Mouse (Mus musculus) midbrain, postnatal 0 days (tissue): ENCODE data around the gene Chrnb1. TPM values are rescaled to one million over a fixed set of nuclear protein-coding genes. Genes with fewer than 3 reads are reported as not detected.

Source experiments
- ATAC-seq: fragments of 200-750 bp; cut with Nextera tagmentation; 2 replicates; pipeline ENCODE4 v1.8.0; 2017; ENCODE audit warnings: moderate number of reproducible peaks, mild to moderate bottlenecking, moderate TSS enrichment, moderate library complexity; ENCODE audit not compliant: low FRiP score
- DNase-seq: peaks from one replicate; pipeline ENCODE4 v3.0.0-alpha.2; 2015; ENCODE audit warnings: low spot score
- H3K27ac ChIP-seq: fragments of 300-500 bp; sonication (generic); 2 replicates; pipeline ENCODE4 v1.5.1; 2014; ENCODE audit warnings: low read depth, mild to moderate bottlenecking, low read length, mixed read lengths
- H3K27me3 ChIP-seq: fragments of 300-500 bp; sonication (generic); 2 replicates; pipeline ENCODE4 v1.6.1; 2014; ENCODE audit warnings: low read length, control low read depth, mixed read lengths; ENCODE audit not compliant: insufficient read depth
- H3K36me3 ChIP-seq: fragments of 300-500 bp; sonication (generic); 2 replicates; pipeline ENCODE4 v1.6.1; 2014; ENCODE audit warnings: low read length, control low read depth, mixed read lengths; ENCODE audit not compliant: insufficient read depth
- H3K4me1 ChIP-seq: fragments of 300-500 bp; sonication (generic); 2 replicates; pipeline ENCODE4 v1.6.1; 2014; ENCODE audit warnings: mild to moderate bottlenecking, control low read depth, antibody characterized with exemption, low read length, mixed read lengths; ENCODE audit not compliant: insufficient read depth
- H3K4me2 ChIP-seq: fragments of 300-500 bp; sonication (generic); 2 replicates; pipeline ENCODE4 v1.6.1; 2014; ENCODE audit warnings: low read depth, mild to moderate bottlenecking, low read length, mixed read lengths; ENCODE audit not compliant: poor library complexity, severe bottlenecking
- H3K4me3 ChIP-seq: fragments of 300-500 bp; sonication (generic); 2 replicates; pipeline ENCODE4 v1.5.1; 2014; ENCODE audit warnings: low read depth, mild to moderate bottlenecking, low read length, moderate library complexity
- H3K9ac ChIP-seq: fragments of 300-500 bp; sonication (generic); replicated peaks from 2 replicates; pipeline ENCODE4 v1.6.1; 2014; ENCODE audit warnings: mild to moderate bottlenecking, low read length, moderate library complexity, mixed read lengths; ENCODE audit not compliant: poor library complexity, severe bottlenecking
- H3K9me3 ChIP-seq: fragments of 300-500 bp; sonication (generic); 2 replicates; pipeline ENCODE4 v1.6.1; 2016; ENCODE audit warnings: low read length, control low read depth
- CTCF ChIP-seq: IDR thresholded peaks from 2 replicates; pipeline ENCODE4 v1.5.1; 2016; ENCODE audit warnings: antibody characterized with exemption, mild to moderate bottlenecking
- WGBS: fragments of 180-500 bp; shearing (Covaris S2); extraction: QIAGEN DNeasy Blood & Tissue Kit; methylation state at CpG from one replicate; pipeline ENCODE4 v1.1.7; 2014; 5-methylcytosine and 5-hydroxymethylcytosine counted together
- polyA plus RNA-seq: library from polyadenylated mRNA; unstranded; fragments of >200 nt; fragmentation: Nextera tagmentation; extraction: Ambion mirVana; gene quantifications from 2 replicates; pipeline ENCODE4 v1.2.1, GENCODE M21; 2015
- total RNA-seq: library from RNA; depleted of rRNA; stranded (reverse); fragments of >200 nt; gene quantifications from 2 replicates; pipeline ENCODE4 v1.2.3, GENCODE M21; 2014; rRNA removed

Gene Chrnb1
- total and polyA plus RNA-seq, 2 experiments from 2014 or later, result 1.1 to 1.5 TPM

- no peak overlapping the region for H3K27ac ChIP-seq
- H3K4me2 ChIP-seq, result no peak overlapping the region
- H3K36me3 ChIP-seq, result no peaks in the 10 kb centered on the region
- H3K27me3 ChIP-seq, result no peaks in the 10 kb centered on the region
- TF ChIP-seq CTCF, result no peak
- H3K9ac ChIP-seq, result no peak overlapping the region
- ATAC-seq (no peak), DNase-seq (no peak)
- H3K9me3 ChIP-seq, result no peaks in the 10 kb centered on the region
- H3K4me1 ChIP-seq, result peaks cover 15% of the 10 kb centered on the region; the same call in 1 of the 2 replicates
- 0 out of 2 replicates have a peak overlapping the region, but pooled peaks have one; percentile 1 for H3K4me3 ChIP-seq
- WGBS, result 86% methylated on average over 5 of the region's 5 CpGs
Measured at GRCm38 (mm10) chr11:69754233-69754632, 41.5 kb downstream of the Chrnb1 start.

- peaks cover 15% of the 10 kb centered on the region; the same call in 1 of the 2 replicates for H3K4me1 ChIP-seq
- no peak overlapping the region for H3K27ac ChIP-seq
- no peak for ATAC-seq
- TF ChIP-seq CTCF, result no peak
- H3K9ac ChIP-seq, result no peak overlapping the region; the same call in 1 of the 2 replicates
- DNase-seq, result no peak
- H3K27me3 ChIP-seq, result no peaks in the 10 kb centered on the region
- H3K4me2 ChIP-seq, result no peak overlapping the region
- H3K9me3 ChIP-seq, result no peaks in the 10 kb centered on the region
- no peak overlapping the region for H3K4me3 ChIP-seq
- H3K36me3 ChIP-seq, result no peaks in the 10 kb centered on the region
Measured at GRCm38 (mm10) chr11:69752686-69753085, 43.1 kb downstream of the Chrnb1 start.

- Histone ChIP-seq H3K27ac (no peak overlapping the region), H3K36me3 (peaks cover 3% of the 10 kb centered on the region; the same call in 1 of the 2 replicates), H3K27me3 (no peaks in the 10 kb centered on the region), H3K4me1 (peaks cover 8% of the 10 kb centered on the region; the same call in 1 of the 2 replicates), H3K4me3 (no peak overlapping the region), H3K4me2 (no peak overlapping the region), H3K9ac (no peak overlapping the region), H3K9me3 (no peaks in the 10 kb centered on the region)
- DNase-seq, result no peak
- TF ChIP-seq CTCF, result no peak
- no peak for ATAC-seq
- WGBS, result 84% methylated on average over 3 of the region's 3 CpGs
Measured at GRCm38 (mm10) chr11:69751635-69752034, 44.1 kb downstream of the Chrnb1 start.

Other genes with a start within 250 kb of the Chrnb1 start
Only the 30 nearest of the 45 such genes appear.
- 76.6 and 84.1 TPM in 2 replicates for gene Fxr2, start 163.0 kb downstream of the Chrnb1 start, total RNA-seq
- 22.5 and 27.2 TPM in 2 replicates for gene Fxr2, start 163.0 kb downstream of the Chrnb1 start, polyA plus RNA-seq
- 0.27 TPM in 1 of 2 replicates, not detected in the other for gene Sox15, start 140.6 kb downstream of the Chrnb1 start, total RNA-seq
- 0.19 and 0.20 TPM in 2 replicates for gene Sox15, start 140.6 kb downstream of the Chrnb1 start, polyA plus RNA-seq
- 224 and 278 TPM in 2 replicates for gene Mpdu1, start 133.3 kb downstream of the Chrnb1 start, total RNA-seq
- 118 and 123 TPM in 2 replicates for gene Mpdu1, start 133.3 kb downstream of the Chrnb1 start, polyA plus RNA-seq
- 7.2 and 10.3 TPM in 2 replicates for gene Cd68, start 129.8 kb downstream of the Chrnb1 start, total RNA-seq
- 10.6 and 11.0 TPM in 2 replicates for gene Cd68, start 129.8 kb downstream of the Chrnb1 start, polyA plus RNA-seq
- 767 and 793 TPM in 2 replicates for gene Eif4a1, start 123.5 kb downstream of the Chrnb1 start, total RNA-seq
- gene Eif4a1, start 123.5 kb downstream of the Chrnb1 start, polyA plus RNA-seq, result 501 and 502 TPM in 2 replicates
- 81.7 and 89.2 TPM in 2 replicates for gene Senp3, start 113.9 kb downstream of the Chrnb1 start, total RNA-seq
- gene Senp3, start 113.9 kb downstream of the Chrnb1 start, polyA plus RNA-seq, result 70.3 and 74.0 TPM in 2 replicates
- gene Tnfsf13, start 110.2 kb downstream of the Chrnb1 start, total RNA-seq, result 0.27 and 0.57 TPM in 2 replicates
- gene Tnfsf13, start 110.2 kb downstream of the Chrnb1 start, polyA plus RNA-seq, result 0.96 and 1.1 TPM in 2 replicates
- gene Tnfsf12, start 100.1 kb downstream of the Chrnb1 start, total RNA-seq, result 4.7 and 6.2 TPM in 2 replicates
- 4.3 and 4.5 TPM in 2 replicates for gene Tnfsf12, start 100.1 kb downstream of the Chrnb1 start, polyA plus RNA-seq
- gene Tnfsfm13, start 99.8 kb downstream of the Chrnb1 start, total RNA-seq, result 1.3 and 1.8 TPM in 2 replicates
- gene Tnfsfm13, start 99.8 kb downstream of the Chrnb1 start, polyA plus RNA-seq, result 1.2 and 1.9 TPM in 2 replicates
- 16.9 and 25.1 TPM in 2 replicates for gene Polr2a, start 37.3 kb downstream of the Chrnb1 start, total RNA-seq
- gene Polr2a, start 37.3 kb downstream of the Chrnb1 start, polyA plus RNA-seq, result 9.0 and 10.2 TPM in 2 replicates
- not detected in 2 replicates for gene Slc35g3, start 34.0 kb downstream of the Chrnb1 start, total RNA-seq
- gene Slc35g3, start 34.0 kb downstream of the Chrnb1 start, polyA plus RNA-seq, result 0.23 and 0.26 TPM in 2 replicates
- gene Zbtb4, start 30.0 kb downstream of the Chrnb1 start, total RNA-seq, result 31.5 and 34.3 TPM in 2 replicates
- gene Zbtb4, start 30.0 kb downstream of the Chrnb1 start, polyA plus RNA-seq, result 4.4 and 5.0 TPM in 2 replicates
- 12.7 and 16.4 TPM in 2 replicates for gene Fgf11, start 5.9 kb upstream of the Chrnb1 start, total RNA-seq
- 2.6 and 2.8 TPM in 2 replicates for gene Fgf11, start 5.9 kb upstream of the Chrnb1 start, polyA plus RNA-seq
- gene Tmem102, start 9.7 kb upstream of the Chrnb1 start, total RNA-seq, result 0.16 TPM in 1 of 2 replicates, not detected in the other
- 0.80 and 0.94 TPM in 2 replicates for gene Tmem102, start 9.7 kb upstream of the Chrnb1 start, polyA plus RNA-seq
- gene Gm39566, start 19.4 kb upstream of the Chrnb1 start, total RNA-seq, result not detected in 2 replicates
- not detected in 2 replicates for gene Gm39566, start 19.4 kb upstream of the Chrnb1 start, polyA plus RNA-seq
- not detected in 2 replicates for gene Spem2, start 22.5 kb upstream of the Chrnb1 start, total RNA-seq
- gene Spem2, start 22.5 kb upstream of the Chrnb1 start, polyA plus RNA-seq, result not detected in 2 replicates
- 0.93 TPM in 1 of 2 replicates, not detected in the other for gene Spem1, start 26.2 kb upstream of the Chrnb1 start, total RNA-seq
- gene Spem1, start 26.2 kb upstream of the Chrnb1 start, polyA plus RNA-seq, result 0.20 and 0.27 TPM in 2 replicates
- 117 and 137 TPM in 2 replicates for gene Nlgn2, start 41.8 kb upstream of the Chrnb1 start, total RNA-seq
- 21.0 and 23.5 TPM in 2 replicates for gene Nlgn2, start 41.8 kb upstream of the Chrnb1 start, polyA plus RNA-seq
- gene Tmem256, start 42.6 kb upstream of the Chrnb1 start, total RNA-seq, result 95.5 and 103 TPM in 2 replicates
- 349 and 370 TPM in 2 replicates for gene Tmem256, start 42.6 kb upstream of the Chrnb1 start, polyA plus RNA-seq
- gene Plscr3, start 50.4 kb upstream of the Chrnb1 start, total RNA-seq, result 24.1 and 26.6 TPM in 2 replicates
- gene Plscr3, start 50.4 kb upstream of the Chrnb1 start, polyA plus RNA-seq, result 33.5 and 35.0 TPM in 2 replicates
- gene Tnk1, start 62.8 kb upstream of the Chrnb1 start, total RNA-seq, result not detected in 2 replicates
- gene Tnk1, start 62.8 kb upstream of the Chrnb1 start, polyA plus RNA-seq, result 0.16 TPM in 2 replicates
- gene Tmem95, start 82.1 kb upstream of the Chrnb1 start, total RNA-seq, result not detected in 2 replicates
- not detected in 2 replicates for gene Tmem95, start 82.1 kb upstream of the Chrnb1 start, polyA plus RNA-seq
- gene Kctd11, start 85.5 kb upstream of the Chrnb1 start, total RNA-seq, result 0.93 and 1.6 TPM in 2 replicates
- 0.57 and 0.92 TPM in 2 replicates for gene Kctd11, start 85.5 kb upstream of the Chrnb1 start, polyA plus RNA-seq
- gene Acap1, start 99.6 kb upstream of the Chrnb1 start, total RNA-seq, result 0.66 TPM in 1 of 2 replicates, not detected in the other
- gene Acap1, start 99.6 kb upstream of the Chrnb1 start, polyA plus RNA-seq, result 0.14 TPM in 1 of 2 replicates, not detected in the other
- 3.3 and 8.7 TPM in 2 replicates for gene 2810408A11Rik, start 105.0 kb upstream of the Chrnb1 start, total RNA-seq
- 4.8 and 6.2 TPM in 2 replicates for gene 2810408A11Rik, start 105.0 kb upstream of the Chrnb1 start, polyA plus RNA-seq
- gene Neurl4, start 105.1 kb upstream of the Chrnb1 start, total RNA-seq, result 112 and 118 TPM in 2 replicates
- gene Neurl4, start 105.1 kb upstream of the Chrnb1 start, polyA plus RNA-seq, result 15.2 and 16.7 TPM in 2 replicates
- gene Gps2, start 117.9 kb upstream of the Chrnb1 start, total RNA-seq, result 45.8 and 47.6 TPM in 2 replicates
- gene Gps2, start 117.9 kb upstream of the Chrnb1 start, polyA plus RNA-seq, result 60.3 and 64.3 TPM in 2 replicates
- 452 and 486 TPM in 2 replicates for gene Eif5a, start 126.0 kb upstream of the Chrnb1 start, total RNA-seq
- 1,054 and 1,096 TPM in 2 replicates for gene Eif5a, start 126.0 kb upstream of the Chrnb1 start, polyA plus RNA-seq
- gene Ybx2, start 139.9 kb upstream of the Chrnb1 start, total RNA-seq, result 5.0 and 8.4 TPM in 2 replicates
- gene Ybx2, start 139.9 kb upstream of the Chrnb1 start, polyA plus RNA-seq, result 3.4 and 4.2 TPM in 2 replicates
- 8.8 and 9.0 TPM in 2 replicates for gene Slc2a4, start 152.2 kb upstream of the Chrnb1 start, total RNA-seq
- 3.4 and 4.0 TPM in 2 replicates for gene Slc2a4, start 152.2 kb upstream of the Chrnb1 start, polyA plus RNA-seq